In the genomic region with DNA sequence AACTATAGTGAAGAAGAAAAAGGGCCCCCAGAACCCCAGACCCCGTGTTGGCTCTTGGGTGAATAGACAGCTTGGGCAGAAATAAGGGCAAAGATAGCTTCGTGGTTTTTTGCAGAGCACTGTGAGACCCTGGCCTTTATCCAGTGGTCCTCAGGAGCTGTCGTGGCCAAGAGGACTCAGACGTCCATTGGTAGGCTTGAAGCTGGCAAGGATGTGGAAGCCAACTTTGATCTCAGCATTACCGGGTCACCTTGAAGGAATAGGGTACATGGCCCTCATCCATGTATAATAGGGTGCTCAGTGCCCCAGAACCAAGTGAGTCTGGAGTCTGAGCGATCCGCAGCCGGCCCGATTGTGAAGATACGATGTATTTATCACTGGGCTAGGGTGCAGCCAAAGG, we compare ENCODE assay signal across 14 mouse cellular contexts. TPM values are rescaled to one million over a fixed set of nuclear protein-coding genes. Genes with fewer than 3 reads are reported as not detected.
A peak's percentile ranks its signal among the peaks of the same experiment; 100 is the strongest.
DNase-seq lines count a peak whose midpoint lies in the region; ATAC-seq and TF ChIP-seq lines count a peak whose summit lies in the region.
"Had no signal": no experiment of that assay in that cellular context is flagged by ENCODE, and none has a peak within 500 bp of the region (broad histone marks: within the 10 kb centered on the region; RNA-seq: fewer than 3 reads in every experiment).

No protein-coding gene starts in this region.

- intact Hi-C loops in left cerebral cortex, adult 2 months (cut with DNase I) = loop anchor here (2.0 to 5.0 kb wide), 2 partner anchors 70 to 74 kb away; no protein-coding TSS in a partner anchor
- intact Hi-C loops in left cerebral cortex, postnatal 10 days (cut with DNase I) = no loop called here

- peak overlapping the region; percentile 66 for H3K4me2 ChIP-seq in forebrain, embryonic 13.5 days
- no peak overlapping the region for H3K4me2 ChIP-seq in forebrain, embryonic 12.5 days
- peak overlapping the region; percentile 57 for H3K4me2 ChIP-seq in neural tube, embryonic 15.5 days

- no peak for ATAC-seq in forebrain, embryonic 13.5 days
- ATAC-seq in forebrain, embryonic 12.5 days (ENCODE audit: low FRiP score) = no peak
- no peak for ATAC-seq in neural tube, embryonic 15.5 days (ENCODE audit: low FRiP score)
- ATAC-seq: liver, postnatal 0 days had no signal

- H3K9me3 ChIP-seq in forebrain, embryonic 13.5 days (replicated peaks) = peaks cover 6% of the 10 kb centered on the region; the same call in 1 of the 2 replicates
- H3K9me3 ChIP-seq in forebrain, embryonic 12.5 days = no peaks in the 10 kb centered on the region
- H3K9me3 ChIP-seq in neural tube, embryonic 15.5 days (replicated peaks) = no peaks in the 10 kb centered on the region
- H3K9me3 ChIP-seq: midbrain, embryonic 12.5 days had no signal

- peaks cover 11% of the 10 kb centered on the region; the same call in 1 of the 2 replicates for H3K27me3 ChIP-seq in forebrain, embryonic 13.5 days
- peaks cover 28% of the 10 kb centered on the region for H3K27me3 ChIP-seq in forebrain, embryonic 12.5 days
- H3K27me3 ChIP-seq in neural tube, embryonic 15.5 days (replicated peaks) = no peaks in the 10 kb centered on the region
- H3K27me3 ChIP-seq in thymus, adult 2 months (ENCODE audit: control insufficient read depth, insufficient read depth, low read length) = no peaks in the 10 kb centered on the region

- H3K9ac ChIP-seq in forebrain, embryonic 13.5 days = no peak overlapping the region
- no peak overlapping the region for H3K9ac ChIP-seq in forebrain, embryonic 12.5 days
- H3K9ac ChIP-seq in neural tube, embryonic 15.5 days (replicated peaks) = 0 out of 2 replicates have a peak overlapping the region, but pooled peaks have one; percentile 17
- H3K9ac ChIP-seq: liver, postnatal 0 days had no signal

- H3K36me3 ChIP-seq in forebrain, embryonic 13.5 days (ENCODE audit: poor library complexity, severe bottlenecking) = no peaks in the 10 kb centered on the region
- H3K36me3 ChIP-seq in forebrain, embryonic 12.5 days (replicated peaks) = no peaks in the 10 kb centered on the region
- H3K36me3 ChIP-seq in neural tube, embryonic 15.5 days = no peaks in the 10 kb centered on the region
- H3K36me3 ChIP-seq in thymus, adult 2 months (ENCODE audit: control insufficient read depth, insufficient read depth, low read length) = no peaks in the 10 kb centered on the region
- H3K36me3 ChIP-seq: midbrain, embryonic 12.5 days had no signal

- no peak overlapping the region for H3K27ac ChIP-seq in forebrain, embryonic 13.5 days
- no peak overlapping the region for H3K27ac ChIP-seq in forebrain, embryonic 12.5 days
- H3K27ac ChIP-seq in left cerebral cortex, adult 2 months = peak overlapping the region; percentile 94
- no peak overlapping the region for H3K27ac ChIP-seq in cortical plate, adult 2 months (ENCODE audit: insufficient read depth, low read length)
- no peak overlapping the region for H3K27ac ChIP-seq in neural tube, embryonic 15.5 days (replicated peaks)
- no peak overlapping the region for H3K27ac ChIP-seq in thymus, adult 2 months (ENCODE audit: control insufficient read depth, insufficient read depth, low read length)
- H3K27ac ChIP-seq: midbrain, embryonic 12.5 days had no signal

- no peak for TF ChIP-seq CTCF in left cerebral cortex, adult 2 months (IDR thresholded peaks at IDR 0.05)
- no peak for TF ChIP-seq CTCF in cortical plate, adult 2 months (IDR thresholded peaks at IDR 0.05; ENCODE audit: extremely low read depth, insufficient read depth, low read length)
- TF ChIP-seq CTCF in thymus, adult 2 months (IDR thresholded peaks at IDR 0.05; ENCODE audit: borderline replicate concordance, control insufficient read depth, extremely low read depth, insufficient read depth, low read length, poor library complexity) = no peak

- TF ChIP-seq POLR2A in cortical plate, adult 2 months (IDR thresholded peaks at IDR 0.05; ENCODE audit: extremely low read depth, insufficient read depth, low read length) = no peak
- no peak for TF ChIP-seq POLR2A in thymus, adult 2 months (IDR thresholded peaks at IDR 0.05; ENCODE audit: control insufficient read depth, extremely low read depth, insufficient read depth, low read length, poor library complexity)

- WGBS in forebrain, embryonic 13.5 days = 91% methylated on average over 10 of the region's 10 CpGs
- 90% methylated on average over 10 of the region's 10 CpGs for WGBS in forebrain, embryonic 12.5 days
- 89% methylated on average over 10 of the region's 10 CpGs for WGBS in neural tube, embryonic 15.5 days
- WGBS in thymus, adult 2 months = 94% methylated on average over 10 of the region's 10 CpGs

- no peak overlapping the region for H3K4me3 ChIP-seq in forebrain, embryonic 13.5 days
- H3K4me3 ChIP-seq in forebrain, embryonic 12.5 days (replicated peaks) = no peak overlapping the region
- H3K4me3 ChIP-seq in left cerebral cortex, adult 2 months = peak overlapping the region; percentile 45
- H3K4me3 ChIP-seq in cortical plate, adult 2 months (ENCODE audit: insufficient read depth, low read length) = peak overlapping the region; percentile 36
- H3K4me3 ChIP-seq in neural tube, embryonic 15.5 days (replicated peaks) = 0 out of 2 replicates have a peak overlapping the region, but pooled peaks have one; percentile 29
- H3K4me3 ChIP-seq in thymus, adult 2 months (ENCODE audit: control insufficient read depth, insufficient read depth, low read length) = no peak overlapping the region

- DNase-seq in left cerebral cortex, adult 2 months (ENCODE audit: extremely low spot score in 1 of 2, low spot score in 2 of 2) = no peak
- DNase-seq in left cerebral cortex, postnatal 10 days (ENCODE audit: extremely low spot score in 1 of 2, low spot score in 2 of 2) = no peak
- DNase-seq in spleen, postnatal 36 days (ENCODE audit: low spot score in 2 of 2) = no peak
- DNase-seq in thymus, adult 2 months = no peak
- DNase-seq: heart, postnatal 10 days; kidney, postnatal 25 days; right cerebral cortex, postnatal 4 days had no signal

- peaks cover 18% of the 10 kb centered on the region for H3K4me1 ChIP-seq in forebrain, embryonic 13.5 days
- H3K4me1 ChIP-seq in forebrain, embryonic 12.5 days = peaks cover 16% of the 10 kb centered on the region
- H3K4me1 ChIP-seq in cortical plate, adult 2 months (ENCODE audit: control insufficient read depth, insufficient read depth, low read length) = peaks cover 5% of the 10 kb centered on the region; the same call in 1 of the 2 replicates
- peaks cover 23% of the 10 kb centered on the region for H3K4me1 ChIP-seq in neural tube, embryonic 15.5 days
- peaks cover 24% of the 10 kb centered on the region for H3K4me1 ChIP-seq in thymus, adult 2 months (replicated peaks; ENCODE audit: control insufficient read depth, insufficient read depth, low read length)

RNA-seq across cellular contexts. Expression of a gene that starts 1.1 kb away (rescaled TPM):
- 1.1 and 1.2 TPM in 2 replicates for polyA plus RNA-seq in forebrain, embryonic 13.5 days (2015; fragmentation: Nextera tagmentation; extraction: Ambion mirVana)
- 1.2 and 1.3 TPM in 2 replicates for polyA plus RNA-seq in forebrain, embryonic 12.5 days (2016; fragmentation: Nextera tagmentation; extraction: Ambion mirVana)
- 10 to 100 TPM; 17.1 to 19.1 TPM for total RNA-seq in left cerebral cortex, adult 2 months (2021)
- 1 to 10 TPM; 2.7 to 3.5 TPM for total RNA-seq in left cerebral cortex, postnatal 10 days (2021)
- 10.0 and 10.5 TPM in 2 replicates for polyA plus RNA-seq in cortical plate, adult 2 months (2012; rRNA removed)
- polyA plus RNA-seq in neural tube, embryonic 15.5 days (2015; fragmentation: Nextera tagmentation; extraction: Ambion mirVana) = 1.8 and 2.5 TPM in 2 replicates
- polyA plus RNA-seq in thymus, adult 2 months (2012; rRNA removed) = 2.8 and 2.9 TPM in 2 replicates
- total RNA-seq: neutrophil, adult 5-6 weeks had no signal

RNA-seq across cellular contexts. Expression of a gene that starts 26.8 kb away (rescaled TPM):
- 2.2 and 3.1 TPM in 2 replicates for polyA plus RNA-seq in forebrain, embryonic 13.5 days (2015; fragmentation: Nextera tagmentation; extraction: Ambion mirVana)
- 2.0 and 2.9 TPM in 2 replicates for polyA plus RNA-seq in forebrain, embryonic 12.5 days (2016; fragmentation: Nextera tagmentation; extraction: Ambion mirVana)
- under 1 TPM in 1 of 2 experiments, not detected in 1; 0.77 TPM for total RNA-seq in left cerebral cortex, adult 2 months (2021)
- total RNA-seq in left cerebral cortex, postnatal 10 days (2021) = 1 to 10 TPM in 1 of 2 experiments, not detected in 1; 1.0 TPM
- 0.29 and 1.3 TPM in 2 replicates for polyA plus RNA-seq in cortical plate, adult 2 months (2012; rRNA removed)
- polyA plus RNA-seq in neural tube, embryonic 15.5 days (2015; fragmentation: Nextera tagmentation; extraction: Ambion mirVana) = 0.73 and 0.78 TPM in 2 replicates
- 0.18 and 0.38 TPM in 2 replicates for polyA plus RNA-seq in thymus, adult 2 months (2012; rRNA removed)
- total RNA-seq: heart, postnatal 10 days; neutrophil, adult 5-6 weeks had no signal
- polyA plus RNA-seq: liver, postnatal 0 days had no signal

Comparison
In these comparisons a context has a peak if more than half of its experiments do, and no peak if none do; other contexts are left out.
1. H3K4me3 ChIP-seq: peak in left cerebral cortex, adult 2 months (single experiment), cortical plate, adult 2 months (single experiment) and neural tube, embryonic 15.5 days (single experiment); none in forebrain, embryonic 13.5 days (single experiment), forebrain, embryonic 12.5 days (single experiment) and thymus, adult 2 months (single experiment).